Mouse (Mus musculus) MEL (cell line): ENCODE measurements at regions not wholly inside any gene's neighbourhood (a gene's known extent, or its start where the extent isn't known, plus 50 kb on each side); places are given as distances from the start of the nearest gene placed in this dataset.

Experiments
- ELF1 ChIP-seq: IDR thresholded peaks from 2 replicates; pipeline ENCODE4 v1.6.1; 2014; ENCODE audit warnings: low read depth, mild to moderate bottlenecking, inconsistent platforms, low read length, improper control_type of control experiment, moderate library complexity
- EP300 ChIP-seq, 2 experiments: IDR thresholded peaks; 2 replicates each; pipeline ENCODE4 v1.6.1; 2011; ENCODE audit warnings: improper control_type of control experiment in 2 of 2, low read length in 2 of 2, low read depth in 1 of 2, mild to moderate bottlenecking in 1 of 2
- ETS1 ChIP-seq: IDR thresholded peaks from 2 replicates; pipeline ENCODE4 v1.6.1; 2012; ENCODE audit warnings: low read depth, mild to moderate bottlenecking, inconsistent platforms, low read length, improper control_type of control experiment, moderate library complexity
- GABPA ChIP-seq: IDR thresholded peaks from 2 replicates; pipeline ENCODE4 v1.6.1; 2012; ENCODE audit warnings: low read depth, mild to moderate bottlenecking, inconsistent platforms, low read length, improper control_type of control experiment, moderate library complexity
- KAT2A ChIP-seq: conservative IDR thresholded peaks from 2 replicates; pipeline ENCODE4 v1.6.1; 2012; ENCODE audit warnings: low read depth, low read length, improper control_type of control experiment, inconsistent platforms
- MAX ChIP-seq: IDR thresholded peaks from 2 replicates; pipeline ENCODE4 v1.6.1; 2011; ENCODE audit warnings: low read length, improper control_type of control experiment
- MAZ ChIP-seq: IDR thresholded peaks from 2 replicates; pipeline ENCODE4 v1.6.1; 2012; ENCODE audit warnings: low read depth, mild to moderate bottlenecking, inconsistent platforms, low read length, improper control_type of control experiment
- POLR2A ChIP-seq, 2 experiments: IDR thresholded peaks; 2 replicates each; pipeline ENCODE4 v1.6.1; 2011 to 2012; ENCODE audit warnings: low read length in 2 of 2, mild to moderate bottlenecking in 2 of 2, control low read depth in 1 of 2, improper control_type of control experiment in 1 of 2, low read depth in 1 of 2, moderate library complexity in 1 of 2; ENCODE audit not compliant: control insufficient read depth in 1 of 2, insufficient read depth in 1 of 2, poor library complexity in 1 of 2
- POLR2AphosphoS2 ChIP-seq: IDR thresholded peaks from 2 replicates; pipeline ENCODE4 v1.6.1; 2011; ENCODE audit warnings: low read length, improper control_type of control experiment
- ZKSCAN1 ChIP-seq: IDR thresholded peaks from 2 replicates; pipeline ENCODE4 v1.6.1; 2012; ENCODE audit warnings: low read depth, mild to moderate bottlenecking, inconsistent platforms, low read length, improper control_type of control experiment, moderate library complexity

- no peak for TF ChIP-seq MAZ
- TF ChIP-seq MAX = no peak
- no peak for TF ChIP-seq POLR2A (IDR thresholded peaks at IDR 0.05; ENCODE audit: control insufficient read depth in 1 of 2, insufficient read depth in 1 of 2, low read depth in 1 of 2, low read length in 2 of 2, poor library complexity in 1 of 2)
- no peak for TF ChIP-seq ETS1
- TF ChIP-seq ZKSCAN1 = no peak
- TF ChIP-seq POLR2AphosphoS2 = no peak
- TF ChIP-seq EP300 (IDR thresholded peaks at IDR 0.05; ENCODE audit: low read depth in 1 of 2, low read length in 2 of 2) = no peak
- TF ChIP-seq GABPA = no peak
- TF ChIP-seq ELF1 = no peak
- TF ChIP-seq KAT2A = no peak
Observed at GRCm38 (mm10) chr10:24422498-24423160, 172.6 kb upstream of the Ccn2 start.
